Mouse (Mus musculus) mature B cell (primary cell): Measurements from ENCODE around the gene Prkce.

Experiments used
- in situ Hi-C: fragments of 300-500 bp; cut with MboI; formaldehyde crosslinking; loops from 2 replicates; pipeline ENCODE4 v1.14.3; 2019

Gene Prkce

GRCm38 (mm10) chr17:86408614-86409006, 241.0 kb downstream of the Prkce start:
- in situ Hi-C loops: no loop called here

GRCm38 (mm10) chr17:86409485-86409884, 241.9 kb downstream of the Prkce start:
- in situ Hi-C loops: no loop called here

DNA sequence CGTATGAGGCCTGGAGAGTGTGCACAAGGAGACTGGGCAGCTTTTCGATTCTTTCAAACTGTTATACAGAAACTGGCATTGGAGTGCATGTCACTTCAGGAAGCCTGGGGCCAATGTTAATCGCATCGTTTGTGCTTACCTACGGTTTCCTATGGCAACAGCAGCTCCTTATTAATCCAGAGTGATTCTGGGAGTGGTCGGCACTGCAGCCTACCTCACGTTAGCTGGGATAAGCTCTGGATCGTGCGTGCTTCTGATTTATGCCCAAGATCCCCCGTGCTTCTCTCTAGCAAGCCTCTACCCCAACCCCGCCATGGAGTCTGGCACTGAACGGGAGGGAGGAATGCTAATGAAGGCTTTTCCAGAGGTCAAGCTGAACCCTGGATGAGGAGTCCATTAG, 242.9 kb downstream of the Prkce start:
- in situ Hi-C loops: no loop called here

DNA sequence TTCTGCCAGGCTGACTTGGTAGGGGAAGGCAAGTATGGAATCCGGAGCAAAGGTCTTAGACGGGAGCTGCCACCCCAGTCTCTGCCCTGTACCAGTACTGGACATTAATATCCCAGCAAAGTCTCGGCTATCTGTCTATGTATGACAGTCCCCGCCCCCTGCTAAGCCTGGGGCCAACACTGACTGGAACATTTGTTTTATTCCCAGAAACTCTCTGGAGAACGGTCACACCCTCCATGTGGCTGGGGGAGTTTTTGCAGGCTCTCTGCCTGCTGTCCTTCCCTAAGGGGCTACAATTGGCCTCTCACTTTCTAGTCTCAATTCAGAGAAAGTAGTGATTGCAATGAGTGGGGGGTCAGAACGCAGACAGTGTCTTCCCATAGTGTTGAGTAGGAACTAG, 244.6 kb downstream of the Prkce start:
- in situ Hi-C loops: no loop called here

- in situ Hi-C loops: no loop called here
Observed at GRCm38 (mm10) chr17:86414608-86415007, 247.0 kb downstream of the Prkce start.

DNA sequence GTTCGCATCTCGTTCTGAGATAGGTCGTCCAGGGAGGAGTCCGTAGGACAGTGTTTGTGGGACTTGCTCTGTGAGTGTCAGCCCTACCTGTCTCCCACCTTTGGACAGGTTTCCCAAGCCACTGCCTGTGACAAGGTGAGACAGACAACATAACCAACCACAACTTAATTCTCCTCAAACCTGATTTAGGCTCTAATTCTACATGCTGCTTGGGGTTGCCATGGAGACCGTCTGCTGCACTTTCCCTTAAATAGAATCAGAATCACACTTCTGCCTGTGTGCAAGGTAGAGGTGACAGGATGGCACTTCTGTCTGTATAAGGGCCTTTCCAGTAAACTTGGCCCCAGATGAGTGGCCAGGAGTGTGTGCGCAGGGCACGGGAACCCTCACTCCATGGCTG, 248.4 kb downstream of the Prkce start:
- in situ Hi-C loops: no loop called here

DNA sequence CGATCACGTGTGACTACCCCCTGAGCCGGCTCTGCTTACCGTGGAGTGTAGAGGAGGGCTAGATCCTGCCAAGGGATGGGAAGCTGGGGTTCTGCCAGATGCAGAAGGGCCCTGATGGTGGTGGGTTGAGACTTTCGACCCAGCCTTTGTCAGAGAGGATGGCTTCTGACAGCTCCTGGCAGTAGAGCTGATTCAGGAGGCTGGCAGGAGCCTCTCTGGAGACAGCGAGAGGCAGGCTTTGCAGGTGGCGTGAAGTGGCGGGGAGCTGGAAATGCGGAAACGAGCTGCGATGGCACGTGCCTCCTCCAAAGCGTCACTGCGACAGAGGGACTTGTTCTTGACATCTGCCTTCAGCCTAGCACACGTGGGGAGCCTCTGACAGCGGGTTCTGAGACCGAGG, 250.7 kb downstream of the Prkce start:
- in situ Hi-C loops: no loop called here

- in situ Hi-C loops: no loop called here
Observed at GRCm38 (mm10) chr17:86419199-86419598, 251.6 kb downstream of the Prkce start.

DNA sequence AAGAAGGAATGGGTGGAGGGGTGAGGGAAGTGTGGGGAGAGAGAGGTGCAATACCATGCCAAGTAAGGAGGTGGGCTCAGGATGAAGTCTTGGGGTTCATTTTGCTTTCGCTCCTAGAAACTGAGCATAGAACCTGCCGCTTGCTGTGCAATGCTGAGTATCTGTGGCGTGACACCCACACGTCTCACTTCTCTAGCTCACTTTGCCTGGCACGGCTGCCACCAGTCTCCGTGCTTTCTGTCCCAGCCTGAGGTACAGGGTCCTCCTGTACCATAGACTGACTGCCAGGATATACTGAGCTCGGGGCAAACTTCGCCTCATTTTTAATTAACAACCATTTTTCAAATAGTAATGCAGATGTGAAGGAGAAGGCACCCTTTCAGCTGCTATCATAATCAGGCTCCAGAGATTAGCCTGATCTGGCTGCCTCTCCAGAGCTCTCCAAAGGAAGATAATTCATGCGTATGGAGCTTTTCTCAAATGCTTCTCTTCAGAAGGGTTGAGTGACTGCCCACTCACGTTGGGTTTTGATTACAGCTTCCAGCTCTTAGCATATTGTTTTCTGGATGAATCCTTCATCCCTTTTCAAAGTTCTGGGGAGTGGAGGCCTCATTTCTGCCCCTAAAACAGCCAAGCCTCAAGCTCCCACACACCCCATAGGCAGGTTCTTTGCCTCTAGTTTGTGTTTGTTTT, 253.2 kb downstream of the Prkce start:
- in situ Hi-C loops: no loop called here

DNA sequence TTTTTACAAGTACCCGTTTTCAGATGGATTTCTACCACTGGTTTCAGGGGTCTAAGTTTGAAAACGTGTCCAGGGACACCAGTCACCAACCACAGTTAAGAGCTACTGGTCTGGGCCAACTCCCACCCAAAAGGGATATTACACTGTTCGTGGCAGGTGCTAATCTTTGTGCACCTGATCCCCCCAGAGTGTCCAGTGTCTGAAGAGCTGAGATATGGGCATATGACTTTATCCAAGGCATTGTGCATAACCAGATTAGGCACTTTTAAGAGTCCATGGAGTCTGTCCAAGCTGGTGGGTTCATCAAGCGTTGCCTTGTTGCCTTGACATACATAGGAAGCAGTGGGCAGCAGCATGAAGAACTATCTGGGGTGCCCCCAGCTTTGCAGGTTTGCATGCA, 254.4 kb downstream of the Prkce start:
- in situ Hi-C loops: no loop called here

GRCm38 (mm10) chr17:86429877-86430276, 262.3 kb downstream of the Prkce start:
- in situ Hi-C loops: no loop called here

GRCm38 (mm10) chr17:86433117-86433516, 265.5 kb downstream of the Prkce start:
- in situ Hi-C loops: no loop called here

DNA sequence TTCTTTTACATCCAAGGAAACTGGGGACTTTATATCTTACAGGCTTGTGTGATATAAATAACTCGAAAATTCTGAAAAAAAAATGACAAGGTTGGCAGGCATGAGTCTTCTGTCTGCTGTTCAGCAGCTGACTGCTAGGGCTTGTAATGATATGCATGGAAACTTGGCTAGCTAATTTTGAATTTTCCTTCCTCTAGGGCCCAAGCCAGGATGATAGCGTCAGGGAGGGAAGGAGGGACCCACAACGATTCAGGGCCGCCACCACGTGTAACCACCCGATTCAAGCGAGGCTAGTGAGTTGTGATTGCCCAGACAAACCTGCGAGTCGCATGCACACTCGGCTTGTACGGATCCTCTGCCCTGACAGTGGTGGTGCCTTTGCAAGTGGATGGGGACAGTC, 266.2 kb downstream of the Prkce start:
- in situ Hi-C loops: no loop called here

- in situ Hi-C loops: no loop called here
Observed at GRCm38 (mm10) chr17:86434781-86435180, 267.2 kb downstream of the Prkce start.

- in situ Hi-C loops: no loop called here
Observed at GRCm38 (mm10) chr17:86435570-86435969, 268.0 kb downstream of the Prkce start.

- in situ Hi-C loops: no loop called here
Observed at GRCm38 (mm10) chr17:86435984-86436383, 268.4 kb downstream of the Prkce start.

DNA sequence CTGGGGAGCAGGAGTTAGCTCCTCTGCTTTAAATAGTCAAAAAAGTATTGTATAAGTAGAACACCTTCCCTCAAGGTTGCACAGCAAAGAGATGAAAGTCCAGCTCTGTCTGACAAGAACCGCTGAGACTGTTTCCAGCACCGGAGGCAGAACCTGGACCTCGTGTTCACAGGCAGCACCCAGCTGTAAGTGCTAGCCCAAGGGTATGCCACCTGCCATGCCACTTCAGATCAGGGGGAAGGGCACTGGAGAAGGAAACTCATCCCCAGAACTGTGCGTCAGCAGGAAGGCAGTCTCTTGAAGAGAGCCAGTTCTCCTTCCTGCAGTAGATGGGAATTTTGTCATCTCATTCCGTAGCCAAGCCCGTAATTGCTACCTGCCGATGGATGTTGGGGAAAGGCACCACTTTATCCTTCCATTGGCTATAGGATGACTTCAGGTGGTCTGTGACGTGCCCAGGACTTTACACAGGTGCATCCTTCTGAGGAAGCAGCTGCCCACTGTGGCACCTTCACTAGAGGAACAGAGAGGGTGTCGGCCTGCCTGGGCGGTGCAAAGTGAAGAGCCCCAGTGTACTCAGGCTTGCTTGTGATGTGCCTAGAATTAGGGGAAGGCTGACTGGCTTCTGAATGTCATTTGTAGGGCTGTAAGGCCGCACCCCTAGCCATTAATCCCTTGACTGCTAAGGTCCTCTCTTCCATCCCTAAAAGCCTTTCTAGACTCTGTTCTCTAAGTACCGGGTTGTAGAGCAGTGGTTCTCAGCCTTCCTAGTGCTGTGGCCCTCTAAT, 269.2 kb downstream of the Prkce start:
- in situ Hi-C loops: no loop called here

DNA sequence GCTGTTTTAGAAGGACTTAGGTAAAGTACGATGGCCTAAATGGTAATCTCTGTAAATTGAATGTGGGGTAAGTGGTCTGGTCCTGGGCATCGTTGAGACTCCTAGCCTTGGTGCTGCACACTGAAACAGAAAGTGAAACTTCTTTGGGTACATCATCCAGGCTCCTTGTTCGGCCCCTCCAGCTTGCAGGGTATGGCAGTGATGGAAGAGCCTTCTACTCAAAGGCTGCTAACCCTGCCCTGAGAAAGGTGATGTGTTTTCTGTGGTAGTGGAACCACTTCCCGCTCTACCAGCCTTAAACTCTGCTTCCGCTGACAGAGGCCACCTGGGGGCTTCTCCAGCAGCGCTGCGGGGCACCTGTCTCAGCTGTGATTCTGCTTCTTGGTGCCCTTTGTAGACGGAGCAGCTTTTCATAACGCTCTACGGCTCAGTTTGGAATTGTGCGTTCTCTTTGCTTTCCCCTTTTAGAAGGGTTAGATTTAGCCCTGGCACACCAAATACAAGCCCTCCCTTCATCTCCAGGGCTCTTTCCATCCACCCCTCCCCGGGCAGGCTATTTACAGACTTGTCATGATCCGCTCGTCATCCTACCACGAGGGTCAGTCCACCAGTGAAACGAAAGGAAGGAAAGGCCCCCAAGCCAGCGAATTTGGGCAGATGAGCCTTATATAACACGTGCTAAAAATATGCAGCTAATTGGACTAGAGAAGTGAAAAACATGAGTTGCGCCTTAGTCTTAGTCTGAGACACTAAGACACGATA, 270.1 kb downstream of the Prkce start:
- in situ Hi-C loops: no loop called here

- in situ Hi-C loops: no loop called here
Observed at GRCm38 (mm10) chr17:86438278-86438661, 270.7 kb downstream of the Prkce start.

- in situ Hi-C loops: no loop called here
Observed at GRCm38 (mm10) chr17:86438763-86439162, 271.2 kb downstream of the Prkce start.

- in situ Hi-C loops: no loop called here
Observed at GRCm38 (mm10) chr17:86441098-86441497, 273.5 kb downstream of the Prkce start.

GRCm38 (mm10) chr17:86443886-86444285, 276.3 kb downstream of the Prkce start:
- in situ Hi-C loops: no loop called here
